Mouse (Mus musculus) midbrain, embryonic 11.5 days (tissue): ENCODE results near the gene Neu1. TPM values are rescaled to one million over a fixed set of nuclear protein-coding genes. Genes with fewer than 3 reads are reported as not detected.

Experiments used
- ATAC-seq: fragments of 200-750 bp; cut with Nextera tagmentation; 2 replicates; pipeline ENCODE4 v1.8.0; 2017; ENCODE audit warnings: moderate TSS enrichment, moderate library complexity; ENCODE audit not compliant: low FRiP score
- DNase-seq: peaks from one replicate; pipeline ENCODE4 v3.0.0; 2015; ENCODE audit warnings: low spot score; ENCODE audit errors: missing footprints
- H3K27ac ChIP-seq: fragments of 300-500 bp; sonication (generic); 2 replicates; pipeline ENCODE4 v1.5.1; 2014; ENCODE audit warnings: low read depth, low read length
- H3K27me3 ChIP-seq: fragments of 300-500 bp; sonication (generic); 2 replicates; pipeline ENCODE4 v1.6.1; 2014; ENCODE audit warnings: mild to moderate bottlenecking, low read length, moderate library complexity, mixed read lengths; ENCODE audit not compliant: control insufficient read depth, insufficient read depth
- H3K36me3 ChIP-seq: fragments of 300-500 bp; sonication (generic); 2 replicates; pipeline ENCODE4 v1.6.1; 2014; ENCODE audit warnings: mild to moderate bottlenecking, low read length, moderate library complexity, mixed read lengths; ENCODE audit not compliant: control insufficient read depth, insufficient read depth
- H3K4me1 ChIP-seq: fragments of 300-500 bp; sonication (generic); 2 replicates; pipeline ENCODE4 v1.6.1; 2014; ENCODE audit warnings: low read length; ENCODE audit not compliant: control insufficient read depth, insufficient read depth
- H3K4me2 ChIP-seq: fragments of 300-500 bp; sonication (generic); 2 replicates; pipeline ENCODE4 v1.6.1; 2014; ENCODE audit warnings: mild to moderate bottlenecking, moderate library complexity
- H3K4me3 ChIP-seq: fragments of 300-500 bp; sonication (generic); 2 replicates; pipeline ENCODE4 v1.5.1; 2014; ENCODE audit warnings: low read depth, low read length
- H3K9ac ChIP-seq: fragments of 300-500 bp; sonication (generic); 2 replicates; pipeline ENCODE4 v1.6.1; 2014; ENCODE audit warnings: low read length
- H3K9me3 ChIP-seq: fragments of 300-500 bp; sonication (generic); 2 replicates; pipeline ENCODE4 v1.6.1; 2016; ENCODE audit warnings: low read length; ENCODE audit not compliant: control insufficient read depth
- WGBS: fragments of 180-500 bp; shearing (Covaris S2); extraction: QIAGEN DNeasy Blood & Tissue Kit; methylation state at CpG from one replicate; pipeline ENCODE4 v1.1.7; 2014; 5-methylcytosine and 5-hydroxymethylcytosine counted together
- polyA plus RNA-seq: library from polyadenylated mRNA; unstranded; fragments of >200 nt; fragmentation: Nextera tagmentation; extraction: Ambion mirVana; gene quantifications from 2 replicates; pipeline ENCODE4 v1.2.1, GENCODE M21; 2014

The Neu1 gene
- polyA plus RNA-seq, 1 experiment from 2014 or later, result 12.3 TPM

DNA sequence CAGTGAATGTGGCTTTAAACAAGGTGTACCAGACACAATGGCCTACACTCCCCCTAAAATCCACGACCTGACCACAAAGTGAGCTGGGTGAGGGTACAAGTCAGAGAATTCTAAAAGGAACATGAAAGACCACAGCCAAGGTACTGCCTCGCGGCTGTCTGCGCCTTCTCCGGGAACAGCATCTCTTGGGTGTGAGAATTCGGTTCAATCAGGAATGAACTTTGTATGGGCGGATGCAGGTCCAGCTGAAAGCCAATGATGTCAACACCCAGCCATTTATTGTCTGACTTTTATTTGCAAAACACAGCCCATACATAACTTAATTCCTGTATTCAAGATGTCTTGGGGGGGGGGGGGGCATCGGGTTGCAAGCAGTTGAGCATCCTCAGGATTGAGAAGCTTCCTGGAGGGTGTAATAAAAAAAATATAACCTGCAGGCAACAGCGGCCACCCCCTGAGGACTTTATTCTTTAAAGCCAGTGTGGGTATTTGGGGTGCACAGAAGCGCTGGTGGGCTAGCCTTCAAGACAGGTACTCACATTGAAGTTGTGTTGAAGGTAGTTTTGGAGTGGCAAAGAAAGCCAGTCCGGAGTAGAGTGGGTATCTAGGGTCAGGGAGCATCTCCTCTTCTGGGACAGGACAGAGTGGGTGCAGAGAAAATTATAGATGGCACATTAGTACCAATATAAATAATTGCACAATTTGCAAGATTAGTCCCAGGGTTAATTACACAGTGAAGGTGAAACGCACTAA is 37.8 kb upstream of the Neu1 start:
- ATAC-seq, result no peak
- H3K27me3 ChIP-seq, result no peaks in the 10 kb centered on the region
- H3K9me3 ChIP-seq, result no peaks in the 10 kb centered on the region
- WGBS, result 75% methylated on average over 12 of the region's 12 CpGs
- peak overlapping the region; percentile 76 for H3K27ac ChIP-seq
- DNase-seq, result no peak
- peaks cover 9% of the 10 kb centered on the region for H3K36me3 ChIP-seq
- peak overlapping the region; percentile 66; the same call in 1 of the 2 replicates for H3K4me2 ChIP-seq
- peaks cover 24% of the 10 kb centered on the region for H3K4me1 ChIP-seq
- peak overlapping the region; percentile 86 for H3K4me3 ChIP-seq
- H3K9ac ChIP-seq, result peak overlapping the region; percentile 60

DNA sequence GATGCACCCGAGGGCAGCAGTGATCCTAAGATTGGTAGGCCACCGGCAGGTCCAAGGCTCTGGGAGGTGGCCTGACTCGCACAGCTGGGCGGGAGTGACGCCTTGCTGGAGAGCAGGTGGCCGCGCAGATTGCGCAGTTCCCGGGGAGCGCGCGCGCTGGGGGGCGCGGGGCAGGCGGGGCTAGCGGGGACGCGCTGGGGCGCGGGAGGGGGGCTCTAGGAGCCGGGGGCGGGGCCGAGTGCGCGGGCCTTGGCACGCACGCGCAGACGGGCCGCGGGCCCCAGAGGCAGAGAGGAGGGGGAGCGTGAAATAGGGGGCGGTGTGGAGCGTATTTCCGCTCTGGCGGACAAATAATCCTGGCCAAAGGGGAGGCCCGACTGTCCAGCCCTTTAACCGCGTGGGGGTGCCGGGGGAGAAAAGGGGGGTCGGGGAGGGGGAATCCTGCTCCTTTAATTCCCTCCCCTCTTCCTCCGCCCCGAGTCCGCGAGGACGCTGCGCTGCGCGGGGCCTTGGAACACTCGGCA is 36.9 kb upstream of the Neu1 start:
- H3K4me2 ChIP-seq, result peak overlapping the region; percentile 66
- H3K27me3 ChIP-seq, result no peaks in the 10 kb centered on the region
- 0% methylated on average over 39 of the region's 51 CpGs for WGBS
- DNase-seq (peak; percentile 100), ATAC-seq (peak; percentile 88)
- peak overlapping the region; percentile 83 for H3K27ac ChIP-seq
- peak overlapping the region; percentile 97 for H3K9ac ChIP-seq
- peaks cover 24% of the 10 kb centered on the region for H3K4me1 ChIP-seq
- H3K4me3 ChIP-seq, result peak overlapping the region; percentile 86
- H3K9me3 ChIP-seq, result no peaks in the 10 kb centered on the region
- H3K36me3 ChIP-seq, result peaks cover 9% of the 10 kb centered on the region

DNA sequence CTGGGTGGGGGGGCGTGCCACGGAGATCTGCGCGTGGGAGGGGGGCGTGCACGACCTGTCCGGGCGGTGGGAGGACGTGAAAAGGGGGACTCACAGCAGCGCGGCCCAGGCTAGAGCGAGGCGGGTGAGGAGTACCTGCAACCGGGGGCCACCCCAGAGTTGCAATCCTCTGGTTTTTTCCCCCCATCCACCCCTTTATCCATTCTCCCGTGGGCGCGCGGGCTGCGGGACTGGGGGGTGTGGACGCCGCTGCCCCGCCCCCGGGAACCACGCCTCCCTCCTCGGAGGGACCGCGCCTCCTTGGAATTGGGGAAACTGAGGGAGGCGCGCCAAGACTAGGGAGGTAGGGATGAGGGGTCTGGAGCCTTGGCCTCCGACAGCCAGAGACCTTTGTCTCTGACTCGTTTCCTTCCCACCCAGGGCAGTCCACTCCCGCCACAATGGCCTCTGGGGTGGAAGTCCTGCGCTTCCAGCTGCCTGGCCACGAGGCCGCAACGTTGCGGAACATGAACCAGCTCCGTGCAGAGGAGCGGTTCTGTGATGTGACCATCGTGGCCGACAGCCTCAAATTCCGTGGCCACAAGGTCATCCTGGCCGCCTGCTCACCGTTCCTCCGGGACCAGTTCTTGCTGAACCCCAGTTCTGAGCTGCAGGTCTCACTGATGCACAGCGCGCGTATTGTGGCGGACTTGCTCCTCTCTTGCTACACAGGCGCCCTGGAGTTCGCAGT is 36.1 kb upstream of the Neu1 start:
- H3K36me3 ChIP-seq, result peaks cover 9% of the 10 kb centered on the region
- peaks cover 24% of the 10 kb centered on the region for H3K4me1 ChIP-seq
- H3K27ac ChIP-seq, result peak overlapping the region; percentile 83
- DNase-seq (peak; percentile 96), ATAC-seq (peak; percentile 38)
- peak overlapping the region; percentile 86 for H3K4me3 ChIP-seq
- peak overlapping the region; percentile 66 for H3K4me2 ChIP-seq
- no peaks in the 10 kb centered on the region for H3K27me3 ChIP-seq
- peak overlapping the region; percentile 97 for H3K9ac ChIP-seq
- 9% methylated on average over 47 of the region's 51 CpGs for WGBS
- no peaks in the 10 kb centered on the region for H3K9me3 ChIP-seq

DNA sequence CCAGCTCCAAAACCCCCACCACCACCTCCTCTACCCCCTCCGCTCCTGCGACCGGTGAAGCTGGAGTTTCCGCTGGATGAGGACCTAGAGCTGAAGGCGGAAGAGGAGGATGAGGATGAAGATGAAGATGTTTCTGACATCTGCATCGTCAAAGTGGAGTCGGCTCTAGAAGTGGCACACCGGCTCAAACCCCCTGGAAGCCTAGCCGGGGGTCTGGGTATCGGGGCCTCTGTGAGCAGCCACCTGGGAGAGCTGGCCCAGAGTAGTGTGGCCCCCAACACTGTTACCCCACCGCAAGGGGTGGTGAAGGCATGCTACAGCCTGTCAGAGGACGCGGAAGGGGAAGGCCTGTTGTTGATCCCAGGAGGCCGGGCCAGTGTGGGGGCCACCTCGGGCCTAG is 35.3 kb upstream of the Neu1 start:
- H3K4me2 ChIP-seq, result peak overlapping the region; percentile 66
- 93% methylated on average over 15 of the region's 15 CpGs for WGBS
- H3K4me1 ChIP-seq, result peaks cover 26% of the 10 kb centered on the region
- peaks cover 9% of the 10 kb centered on the region for H3K36me3 ChIP-seq
- ATAC-seq, result no peak
- peak overlapping the region; percentile 86 for H3K4me3 ChIP-seq
- H3K9ac ChIP-seq, result peak overlapping the region; percentile 97
- peak; percentile 89 for DNase-seq
- H3K27ac ChIP-seq, result no peak overlapping the region
- H3K27me3 ChIP-seq, result no peaks in the 10 kb centered on the region
- no peaks in the 10 kb centered on the region for H3K9me3 ChIP-seq

DNA sequence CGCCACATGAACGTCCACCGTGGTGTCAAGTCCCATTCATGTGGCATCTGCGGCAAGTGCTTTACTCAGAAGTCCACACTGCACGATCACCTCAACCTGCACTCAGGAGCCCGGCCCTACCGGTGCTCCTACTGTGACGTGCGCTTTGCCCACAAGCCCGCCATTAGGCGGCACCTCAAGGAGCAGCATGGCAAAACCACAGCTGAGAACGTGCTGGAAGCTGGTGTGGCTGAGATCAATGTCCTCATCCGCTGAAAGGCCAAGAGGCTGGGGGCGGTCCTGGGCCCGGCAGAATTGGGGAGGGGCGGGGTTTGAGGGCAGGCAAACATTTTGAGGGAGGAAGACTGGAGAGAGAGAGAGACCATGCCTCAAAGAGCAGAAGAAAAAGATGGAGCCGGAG is 34.7 kb upstream of the Neu1 start:
- H3K9me3 ChIP-seq, result no peaks in the 10 kb centered on the region
- H3K9ac ChIP-seq, result no peak overlapping the region
- ATAC-seq (no peak), DNase-seq (no peak)
- H3K4me2 ChIP-seq, result no peak overlapping the region
- no peaks in the 10 kb centered on the region for H3K27me3 ChIP-seq
- peaks cover 26% of the 10 kb centered on the region for H3K4me1 ChIP-seq
- no peak overlapping the region for H3K27ac ChIP-seq
- 88% methylated on average over 17 of the region's 17 CpGs for WGBS
- H3K36me3 ChIP-seq, result peaks cover 9% of the 10 kb centered on the region
- peak overlapping the region; percentile 4; the same call in 1 of the 2 replicates for H3K4me3 ChIP-seq

DNA sequence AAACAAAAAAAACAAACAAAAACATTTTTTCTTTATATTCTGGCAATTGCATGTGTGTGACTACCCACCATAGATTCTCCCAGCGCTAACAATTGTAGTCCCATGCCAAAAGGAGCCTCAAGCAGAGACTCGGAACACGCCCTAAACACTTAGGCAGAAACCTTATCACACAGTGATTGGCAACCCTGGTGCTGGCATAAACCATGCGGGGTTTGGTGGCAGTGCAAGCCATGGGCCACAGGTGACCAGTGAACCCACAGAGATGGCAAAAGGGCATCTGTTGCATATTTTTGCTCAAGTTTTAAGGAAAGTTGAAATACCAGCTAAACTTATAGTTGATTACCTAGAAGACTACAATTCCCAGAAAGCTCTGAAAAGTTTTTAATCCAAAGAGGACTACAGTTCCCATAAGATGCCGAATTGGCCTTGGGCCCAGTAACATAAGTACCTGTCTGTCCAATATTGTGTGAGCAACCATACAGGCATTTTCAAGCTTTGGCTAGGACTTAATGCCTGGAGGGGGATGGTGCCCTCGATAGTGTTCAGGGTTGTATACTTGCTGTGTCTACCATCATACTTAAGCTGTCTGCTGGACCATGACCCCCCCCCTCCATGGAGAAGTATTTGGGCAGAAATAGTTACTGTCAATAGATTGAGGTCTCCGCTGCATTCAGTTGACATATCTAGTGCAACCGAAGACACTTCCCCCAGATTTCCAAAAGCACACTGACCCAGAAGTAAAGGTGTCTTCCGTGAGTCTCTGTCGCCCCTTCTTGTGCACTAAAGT is 33.5 kb upstream of the Neu1 start:
- H3K4me1 ChIP-seq, result peaks cover 26% of the 10 kb centered on the region
- H3K4me3 ChIP-seq, result peak overlapping the region; percentile 95
- peaks cover 12% of the 10 kb centered on the region for H3K36me3 ChIP-seq
- H3K9me3 ChIP-seq, result no peaks in the 10 kb centered on the region
- H3K9ac ChIP-seq, result peak overlapping the region; percentile 99
- peak overlapping the region; percentile 92 for H3K27ac ChIP-seq
- no peaks in the 10 kb centered on the region for H3K27me3 ChIP-seq
- peak; percentile 94 for DNase-seq
- ATAC-seq, result no peak
- 21% methylated on average over 10 of the region's 10 CpGs for WGBS
- peak overlapping the region; percentile 98 for H3K4me2 ChIP-seq

DNA sequence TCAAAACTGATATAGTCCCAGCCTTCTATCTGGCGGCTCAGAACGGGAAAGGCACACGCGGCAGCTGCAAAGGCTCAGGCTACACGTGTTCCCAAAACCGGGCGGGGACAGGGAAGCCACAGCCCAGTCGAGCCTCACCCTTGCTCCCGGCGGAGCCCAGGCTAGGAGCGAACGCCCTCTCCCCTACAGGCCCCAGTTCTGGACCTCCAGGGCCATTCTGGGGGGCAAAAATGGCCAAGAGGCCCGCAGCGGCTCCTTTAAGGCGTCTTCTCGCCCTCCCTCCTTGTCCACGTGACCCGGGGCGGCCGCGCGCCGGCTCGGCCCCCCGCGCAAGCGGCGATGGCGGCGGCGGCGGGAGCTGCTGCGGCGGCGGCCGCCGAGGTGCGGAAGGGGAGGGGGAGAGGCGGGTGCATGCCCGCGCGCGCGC is 32.9 kb upstream of the Neu1 start, which contains the start of the genes C2 and Ehmt2:
TSS of gene C2 (minus strand) at position 106 of the 427 bp plus-strand sequence.
TSS of gene Ehmt2 (plus strand) at position 310 of the 427 bp plus-strand sequence.
- peak within 1 kb of the TSS; percentile 92 for H3K27ac ChIP-seq
- under 1% methylated on average over 30 of the region's 44 CpGs for WGBS
- DNase-seq, result peak; percentile 97
- ATAC-seq, result peak; percentile 28
- peaks cover 16% of the 10 kb centered on the region for H3K36me3 ChIP-seq
- H3K9ac ChIP-seq, result peak within 1 kb of the TSS; percentile 99
- H3K4me1 ChIP-seq, result peaks cover 26% of the 10 kb centered on the region
- H3K9me3 ChIP-seq, result no peaks in the 10 kb centered on the region
- peak within 1 kb of the TSS; percentile 98 for H3K4me2 ChIP-seq
- H3K27me3 ChIP-seq, result no peaks in the 10 kb centered on the region
- H3K4me3 ChIP-seq, result peak within 1 kb of the TSS; percentile 95

DNA sequence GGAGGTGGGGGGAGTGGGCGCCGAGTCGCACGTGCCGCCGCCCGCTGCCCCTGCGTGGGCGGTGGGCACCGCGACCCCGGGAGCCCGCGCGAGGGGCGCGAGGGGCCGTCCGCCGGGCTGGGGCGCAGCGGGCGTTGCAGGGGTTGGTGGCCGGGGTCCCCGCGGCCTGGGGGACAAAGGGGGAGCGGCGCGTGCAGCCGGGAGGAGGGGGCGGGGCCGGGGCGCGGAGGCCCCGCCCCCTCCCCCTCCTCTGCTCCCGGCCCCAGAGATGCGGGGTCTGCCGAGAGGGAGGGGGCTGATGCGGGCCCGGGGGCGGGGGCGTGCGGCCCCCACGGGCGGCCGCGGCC is 32.4 kb upstream of the Neu1 start:
- H3K27me3 ChIP-seq, result no peaks in the 10 kb centered on the region
- peak overlapping the region; percentile 95 for H3K4me3 ChIP-seq
- DNase-seq (peak; percentile 94), ATAC-seq (peak; percentile 9; the same call in 1 of the 2 replicates)
- 1% methylated on average over 22 of the region's 47 CpGs for WGBS
- peak overlapping the region; percentile 99 for H3K9ac ChIP-seq
- peaks cover 18% of the 10 kb centered on the region for H3K36me3 ChIP-seq
- H3K9me3 ChIP-seq, result no peaks in the 10 kb centered on the region
- peaks cover 22% of the 10 kb centered on the region for H3K4me1 ChIP-seq
- peak overlapping the region; percentile 98 for H3K4me2 ChIP-seq
- peak overlapping the region; percentile 92 for H3K27ac ChIP-seq
